Mouse (Mus musculus) CH12.LX (cell line): ENCODE results near the gene Adgre1. TPM values are rescaled to one million over a fixed set of nuclear protein-coding genes. Genes with fewer than 3 reads are reported as not detected.

Experiments
- DNase-seq: peaks from one replicate; pipeline ENCODE4 v3.0.0-alpha.2; 2013; ENCODE audit errors: extremely low read depth
- H3K27ac ChIP-seq: 2 replicates; pipeline ENCODE4 v1.5.1; 2012; ENCODE audit warnings: low read depth, mild to moderate bottlenecking, control low read depth, moderate library complexity; ENCODE audit not compliant: insufficient read depth
- H3K27me3 ChIP-seq: replicated peaks from 2 replicates; pipeline ENCODE3; 2012; ENCODE audit warnings: inconsistent platforms
- H3K36me3 ChIP-seq, 2 experiments: replicated peaks in 1 of 2; 2 replicates each; pipeline versions ENCODE3 to v1.6.1; 2012; ENCODE audit warnings: inconsistent platforms in 1 of 2, low read length in 1 of 2, mild to moderate bottlenecking in 1 of 2, mixed read lengths in 1 of 2, moderate library complexity in 1 of 2; ENCODE audit not compliant: control insufficient read depth in 1 of 2, insufficient read depth in 1 of 2
- H3K4me1 ChIP-seq, 2 experiments: 2 replicates each; pipeline ENCODE4 v1.6.1; 2012; ENCODE audit warnings: inconsistent platforms in 1 of 2, moderate library complexity in 1 of 2; ENCODE audit not compliant: insufficient read depth in 2 of 2, control insufficient read depth in 1 of 2
- H3K4me2 ChIP-seq: 2 replicates; pipeline ENCODE4 v1.6.1; 2012; ENCODE audit warnings: low read depth, mild to moderate bottlenecking, control low read depth; ENCODE audit not compliant: poor library complexity, insufficient read depth, severe bottlenecking
- H3K4me3 ChIP-seq, 3 experiments: fragments of 150-350 bp in 1 of 3; sonication (generic) in 1 of 3; replicated peaks in 1 of 3; 2 replicates each; pipeline versions ENCODE3 to v1.5.1; 2011 to 2012; ENCODE audit warnings: low read depth in 2 of 3, low read length in 2 of 3, mild to moderate bottlenecking in 2 of 3, moderate library complexity in 2 of 3, control low read depth in 1 of 3, improper control_type of control experiment in 1 of 3, inconsistent platforms in 1 of 3, mixed read lengths in 1 of 3; ENCODE audit not compliant: poor library complexity in 1 of 3
- H3K79me2 ChIP-seq: replicated peaks from 2 replicates; pipeline ENCODE4 v1.6.1; 2012; ENCODE audit warnings: mild to moderate bottlenecking, moderate library complexity; ENCODE audit not compliant: control insufficient read depth, poor library complexity, insufficient read depth, severe bottlenecking; ENCODE audit errors: extremely low read depth
- H3K9ac ChIP-seq: 2 replicates; pipeline ENCODE4 v1.6.1; 2012; ENCODE audit warnings: low read depth, mild to moderate bottlenecking, control low read depth, moderate library complexity; ENCODE audit not compliant: insufficient read depth
- H3K9me3 ChIP-seq: replicated peaks from 2 replicates; pipeline ENCODE3; 2012; ENCODE audit warnings: low read length, inconsistent platforms, mixed read lengths
- BHLHE40 ChIP-seq: IDR thresholded peaks from 2 replicates; pipeline ENCODE4 v1.6.1; 2011; ENCODE audit warnings: mild to moderate bottlenecking, low read depth, low read length, improper control_type of control experiment
- CHD1 ChIP-seq: IDR thresholded peaks from 2 replicates; pipeline ENCODE4 v1.6.1; 2012; ENCODE audit warnings: low read depth, low read length, improper control_type of control experiment, inconsistent platforms
- CTCF ChIP-seq, 2 experiments: IDR thresholded peaks in 1 of 2; conservative IDR thresholded peaks in 1 of 2; 2 replicates each; pipeline ENCODE4 v1.5.1; 2011 to 2012; ENCODE audit warnings: low read depth in 2 of 2, low read length in 2 of 2, improper control_type of control experiment in 1 of 2, inconsistent platforms in 1 of 2, mild to moderate bottlenecking in 1 of 2, moderate library complexity in 1 of 2
- E2F4 ChIP-seq: IDR thresholded peaks from 2 replicates; pipeline ENCODE4 v1.6.1; 2011; ENCODE audit warnings: low read depth, low read length, improper control_type of control experiment; ENCODE audit not compliant: insufficient replicate concordance
- ELF1 ChIP-seq: IDR thresholded peaks from 2 replicates; pipeline ENCODE4 v1.6.1; 2014; ENCODE audit warnings: low read depth, mild to moderate bottlenecking, inconsistent platforms, low read length, improper control_type of control experiment
- IRF4 ChIP-seq: IDR thresholded peaks from 2 replicates; pipeline ENCODE4 v1.6.1; 2014; ENCODE audit warnings: low read depth, mild to moderate bottlenecking, inconsistent platforms, low read length, improper control_type of control experiment
- JUN ChIP-seq: IDR thresholded peaks from 2 replicates; pipeline ENCODE4 v1.6.1; 2011; ENCODE audit warnings: low read depth, mild to moderate bottlenecking, low read length, improper control_type of control experiment, moderate library complexity; ENCODE audit not compliant: insufficient read depth
- JUND ChIP-seq: conservative IDR thresholded peaks from 2 replicates; pipeline ENCODE4 v1.6.1; 2011; ENCODE audit warnings: low read depth, low read length, improper control_type of control experiment
- MAX ChIP-seq: IDR thresholded peaks from 2 replicates; pipeline ENCODE4 v1.6.1; 2011; ENCODE audit warnings: low read length, improper control_type of control experiment
- MXI1 ChIP-seq: IDR thresholded peaks from 2 replicates; pipeline ENCODE4 v1.6.1; 2011; ENCODE audit warnings: mild to moderate bottlenecking, low read depth, low read length, improper control_type of control experiment
- MYC ChIP-seq: IDR thresholded peaks from 2 replicates; pipeline ENCODE4 v1.6.1; 2011; ENCODE audit warnings: low read depth, mild to moderate bottlenecking, improper control_type of control experiment, low read length
- NELFE ChIP-seq: IDR thresholded peaks from 2 replicates; pipeline ENCODE4 v1.6.1; 2011; ENCODE audit warnings: low read depth, low read length, improper control_type of control experiment
- POLR2A ChIP-seq: IDR thresholded peaks from 2 replicates; pipeline ENCODE4 v1.6.1; 2011; ENCODE audit warnings: low read depth, mild to moderate bottlenecking, improper control_type of control experiment, low read length
- POLR2AphosphoS2 ChIP-seq: IDR thresholded peaks from 2 replicates; pipeline ENCODE4 v1.6.1; 2011; ENCODE audit warnings: low read depth, low read length, improper control_type of control experiment
- RAD21 ChIP-seq: IDR thresholded peaks from 2 replicates; pipeline ENCODE4 v1.6.1; 2011; ENCODE audit warnings: low read depth, mild to moderate bottlenecking, low read length, improper control_type of control experiment, moderate library complexity
- SIN3A ChIP-seq: IDR thresholded peaks from 2 replicates; pipeline ENCODE4 v1.6.1; 2012; ENCODE audit warnings: low read length, improper control_type of control experiment, inconsistent platforms
- SMC3 ChIP-seq: IDR thresholded peaks from 2 replicates; pipeline ENCODE4 v1.6.1; 2011; ENCODE audit warnings: low read depth, low read length, improper control_type of control experiment
- TBP ChIP-seq: conservative IDR thresholded peaks from 2 replicates; pipeline ENCODE4 v1.6.1; 2011; ENCODE audit warnings: low read depth, low read length, improper control_type of control experiment
- UBTF ChIP-seq: IDR thresholded peaks from 2 replicates; pipeline ENCODE4 v1.6.1; 2012; ENCODE audit warnings: low read depth, mild to moderate bottlenecking, inconsistent platforms, low read length, improper control_type of control experiment, moderate library complexity
- USF1 ChIP-seq: IDR thresholded peaks from 2 replicates; pipeline ENCODE4 v1.6.1; 2014; ENCODE audit warnings: low read depth, mild to moderate bottlenecking, inconsistent platforms, low read length, improper control_type of control experiment
- ZC3H11A ChIP-seq: IDR thresholded peaks from 2 replicates; pipeline ENCODE4 v1.6.1; 2012; ENCODE audit warnings: low read depth, mild to moderate bottlenecking, inconsistent platforms, low read length, improper control_type of control experiment
- ZKSCAN1 ChIP-seq: IDR thresholded peaks from 2 replicates; pipeline ENCODE4 v1.6.1; 2012; ENCODE audit warnings: low read depth, inconsistent platforms, low read length, improper control_type of control experiment, borderline replicate concordance
- dilution Hi-C: fragments of 300-500 bp; cut with MboI; formaldehyde crosslinking; loops from 2 replicates; pipeline ENCODE4 v1.14.3; 2020; ENCODE audit warnings: low sequenced_read_pairs; ENCODE audit not compliant: extremely low pct_unique_long_range_greater_than_20kb, extremely low pct_ligation_motif_present
- in situ Hi-C: fragments of 300-500 bp; cut with MboI; formaldehyde crosslinking; loops from 3 replicates; pipeline ENCODE4 v1.14.3; 2019; ENCODE audit warnings: low sequenced_read_pairs, low pct_ligation_motif_present, low pct_unique_long_range_greater_than_20kb, mixed read lengths
- polyA plus RNA-seq: library from polyadenylated mRNA; unstranded; fragments of >175 nt; gene quantifications from 2 replicates; pipeline ENCODE4 v1.2.1, GENCODE M21; 2012; ENCODE audit warnings: low read depth; ENCODE audit not compliant: insufficient read length
- total RNA-seq, 2 experiments: library from RNA; depleted of rRNA; stranded (reverse); fragments of 300-350 nt in 1 of 2; fragments of >200 nt in 1 of 2; gene quantifications; 2 replicates each; pipeline ENCODE4 v1.2.3; 2012 to 2014

Adgre1 gene
- total and polyA plus RNA-seq, 3 experiments = 1.8 to 33.6 (median 10.3) TPM

DNA sequence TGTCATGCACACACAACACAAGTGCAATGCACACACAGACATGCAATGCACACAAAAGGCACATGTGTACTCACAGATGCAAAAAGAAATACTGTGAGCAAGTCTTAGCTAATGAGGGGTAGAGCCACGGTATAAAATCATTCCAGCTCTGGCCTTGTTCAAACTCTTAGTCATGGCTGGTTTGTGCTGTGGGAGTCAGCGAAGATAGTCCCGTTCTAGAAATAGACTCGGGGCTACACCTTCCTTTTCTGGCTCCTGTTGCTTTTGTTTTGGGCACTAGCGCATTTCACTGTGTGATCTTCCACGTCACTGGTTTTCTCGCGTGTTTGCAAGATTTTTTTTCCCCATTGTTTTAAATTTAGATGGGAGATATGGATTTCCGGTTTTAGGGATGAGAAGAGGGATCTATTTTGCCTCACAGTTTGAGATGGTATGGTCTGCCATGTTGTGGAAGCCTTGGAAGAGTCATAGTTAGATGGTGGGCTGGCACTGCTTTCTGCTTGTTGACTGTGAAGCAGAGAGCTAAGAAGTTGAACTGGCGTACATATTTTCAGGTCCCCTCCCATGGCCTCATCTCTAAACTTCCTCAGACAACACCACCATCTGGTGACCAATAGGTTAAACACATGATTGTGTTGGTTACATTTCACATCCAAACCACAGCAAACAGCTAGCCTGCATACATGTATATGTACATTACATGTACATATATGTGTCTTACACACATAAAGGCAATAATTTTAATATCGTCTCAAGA, 1.2 kb downstream of the Adgre1 start:
- Histone ChIP-seq H3K4me2 (peak overlapping the region; percentile 61), H3K36me3 (no peaks in the 10 kb centered on the region), H3K79me2 (peaks cover 2% of the 10 kb centered on the region; the same call in 1 of the 2 replicates), H3K27ac (peak overlapping the region; percentile 49; the same call in 1 of the 2 replicates), H3K9ac (peak overlapping the region; percentile 41; the same call in 1 of the 2 replicates), H3K27me3 (no peaks in the 10 kb centered on the region), H3K4me1 (peaks cover 6 to 36% of the 10 kb centered on the region in 2 experiments), H3K9me3 (no peaks in the 10 kb centered on the region), H3K4me3 (peak overlapping the region in 2 of 3 experiments; percentile 40 to 65)
- DNase-seq = peak; percentile 51
- TF ChIP-seq SIN3A (no peak), NELFE (no peak), TBP (no peak), MXI1 (no peak; the same call in 1 of the 2 replicates), POLR2A (no peak), ZKSCAN1 (no peak), RAD21 (peak; percentile 89), ELF1 (peak; percentile 20; the same call in 1 of the 2 replicates), E2F4 (no peak), USF1 (no peak), MYC (0 out of 2 replicates have a peak, but pooled peaks have one; percentile 30), BHLHE40 (no peak), CHD1 (peak; percentile 78; the same call in 1 of the 2 replicates), JUND (no peak), CTCF (conservative IDR thresholded peaks at IDR 0.05 in 1 of 2, IDR thresholded peaks at IDR 0.05 in 1 of 2; ENCODE audit: low read depth in 2 of 2, low read length in 2 of 2) (peak in 1 of 2 experiments; percentile 79; a peak in 2 of 4 replicates), ZC3H11A (peak; percentile 9; the same call in 1 of the 2 replicates), SMC3 (peak; percentile 84), IRF4 (no peak), UBTF (no peak), POLR2AphosphoS2 (no peak), MAX (no peak), JUN (no peak)
- dilution Hi-C loops (no loop called here), in situ Hi-C loops (no loop called here)

Other genes with a start within 250 kb of the Adgre1 start
- 483 and 965 TPM in 2 replicates for gene Cd70, start 208.9 kb upstream of the Adgre1 start, total RNA-seq (2012; rRNA removed)
- 261 and 321 TPM in 2 replicates for gene Cd70, start 208.9 kb upstream of the Adgre1 start, total RNA-seq (2014; rRNA removed)
- 121 and 137 TPM in 2 replicates for gene Cd70, start 208.9 kb upstream of the Adgre1 start, polyA plus RNA-seq
- gene Tnfsf14, start 164.5 kb upstream of the Adgre1 start, total RNA-seq (2012; rRNA removed) = 14.6 and 18.1 TPM in 2 replicates
- gene Tnfsf14, start 164.5 kb upstream of the Adgre1 start, total RNA-seq (2014; rRNA removed) = 13.6 and 15.4 TPM in 2 replicates
- gene Tnfsf14, start 164.5 kb upstream of the Adgre1 start, polyA plus RNA-seq = 10.6 and 12.7 TPM in 2 replicates
- gene C3, start 130.6 kb upstream of the Adgre1 start, total RNA-seq (2012; rRNA removed) = 2.5 and 5.4 TPM in 2 replicates
- gene C3, start 130.6 kb upstream of the Adgre1 start, total RNA-seq (2014; rRNA removed) = 1.4 and 3.9 TPM in 2 replicates
- 1.2 and 1.5 TPM in 2 replicates for gene C3, start 130.6 kb upstream of the Adgre1 start, polyA plus RNA-seq
- gene Gpr108, start 110.2 kb upstream of the Adgre1 start, total RNA-seq (2012; rRNA removed) = 23.6 and 32.0 TPM in 2 replicates
- gene Gpr108, start 110.2 kb upstream of the Adgre1 start, total RNA-seq (2014; rRNA removed) = 17.4 and 20.2 TPM in 2 replicates
- 25.0 and 26.0 TPM in 2 replicates for gene Gpr108, start 110.2 kb upstream of the Adgre1 start, polyA plus RNA-seq
- gene Trip10, start 109.2 kb upstream of the Adgre1 start, total RNA-seq (2012; rRNA removed) = 22.9 and 25.2 TPM in 2 replicates
- 21.5 and 22.1 TPM in 2 replicates for gene Trip10, start 109.2 kb upstream of the Adgre1 start, total RNA-seq (2014; rRNA removed)
- gene Trip10, start 109.2 kb upstream of the Adgre1 start, polyA plus RNA-seq = 40.0 and 44.6 TPM in 2 replicates
- 84.3 and 108 TPM in 2 replicates for gene Vav1, start 79.6 kb upstream of the Adgre1 start, total RNA-seq (2012; rRNA removed)
- gene Vav1, start 79.6 kb upstream of the Adgre1 start, total RNA-seq (2014; rRNA removed) = 60.3 and 66.7 TPM in 2 replicates
- gene Vav1, start 79.6 kb upstream of the Adgre1 start, polyA plus RNA-seq = 90.9 and 99.8 TPM in 2 replicates
- not detected in 2 replicates for gene Vmn2r120, start 186.8 kb downstream of the Adgre1 start, total RNA-seq (2012; rRNA removed)
- gene Vmn2r120, start 186.8 kb downstream of the Adgre1 start, total RNA-seq (2014; rRNA removed) = not detected in 2 replicates
- 0.05 TPM in 1 of 2 replicates, not detected in the other for gene Vmn2r120, start 186.8 kb downstream of the Adgre1 start, polyA plus RNA-seq